Mouse (Mus musculus) layer of hippocampus, postnatal 10 days (tissue): ENCODE measurements at regions not wholly inside any gene's neighbourhood (a gene's known extent, or its start where the extent isn't known, plus 50 kb on each side); places are given as distances from the start of the nearest gene placed in this dataset.

Source experiments
- DNase-seq, 2 experiments: peaks; one replicate each; pipeline ENCODE4 v3.0.0; 2021; ENCODE audit warnings: low spot score in 2 of 2

GRCm38 (mm10) chr9:41513701-41514100 lies 352.2 kb upstream of the Ubash3b start:
- DNase-seq = no peak

GRCm38 (mm10) chr9:41509597-41509996 lies 348.1 kb upstream of the Ubash3b start:
- no peak for DNase-seq

- no peak for DNase-seq
These were observed 347.2 kb upstream of the Ubash3b start for GRCm38 (mm10) chr9:41508746-41509145.

GRCm38 (mm10) chr9:41498326-41498725 lies 336.8 kb upstream of the Ubash3b start:
- no peak for DNase-seq

- no peak for DNase-seq
These were observed 328.6 kb upstream of the Ubash3b start for GRCm38 (mm10) chr9:41490112-41490511.

GRCm38 (mm10) chr9:41488046-41488445 lies 326.5 kb upstream of the Ubash3b start:
- DNase-seq = no peak

GRCm38 (mm10) chr9:41483218-41483617 lies 321.7 kb upstream of the Ubash3b start:
- DNase-seq = no peak

- DNase-seq = no peak
These were observed 320.2 kb upstream of the Ubash3b start for GRCm38 (mm10) chr9:41481611-41482266.

GRCm38 (mm10) chr9:41479854-41480749 lies 318.6 kb upstream of the Ubash3b start:
- no peak for DNase-seq

GRCm38 (mm10) chr9:41479085-41479484 lies 317.6 kb upstream of the Ubash3b start:
- no peak for DNase-seq

GRCm38 (mm10) chr9:41478106-41478848 lies 316.8 kb upstream of the Ubash3b start:
- DNase-seq = no peak

GRCm38 (mm10) chr9:41475326-41475725 lies 313.8 kb upstream of the Ubash3b start:
- no peak for DNase-seq

- DNase-seq = no peak
These were observed 313.4 kb upstream of the Ubash3b start for GRCm38 (mm10) chr9:41474945-41475297.

- DNase-seq = peak; percentile 97 to 98
These were observed 312.9 kb upstream of the Ubash3b start for GRCm38 (mm10) chr9:41474244-41474944.

- DNase-seq = no peak
These were observed 312.0 kb upstream of the Ubash3b start for GRCm38 (mm10) chr9:41473506-41473905.

- no peak for DNase-seq
These were observed 309.8 kb upstream of the Ubash3b start for GRCm38 (mm10) chr9:41471345-41471744.

- DNase-seq = no peak
These were observed 308.5 kb upstream of the Ubash3b start for GRCm38 (mm10) chr9:41470010-41470409.

GRCm38 (mm10) chr9:41469414-41469813 lies 307.9 kb upstream of the Ubash3b start:
- DNase-seq = no peak

- DNase-seq = peak; percentile 65 to 78
These were observed 302.7 kb upstream of the Ubash3b start for GRCm38 (mm10) chr9:41464057-41464685.

- peak; percentile 95 for DNase-seq
These were observed 300.2 kb upstream of the Ubash3b start for GRCm38 (mm10) chr9:41461742-41462141.

GRCm38 (mm10) chr9:41460709-41461108 lies 299.2 kb upstream of the Ubash3b start:
- no peak for DNase-seq
